Mouse (Mus musculus): Measurements from ENCODE around the gene Nubp1. TPM values are rescaled to one million over a fixed set of nuclear protein-coding genes. Genes with fewer than 3 reads are reported as not detected.

Nubp1 gene
- total RNA-seq, 2 experiments from 2014 or later: 46.8 to 51.6 TPM

GRCm38 (mm10) chr16:10399160-10399559 is 12.6 kb upstream of the Nubp1 start:
- peak; percentile 84 for ATAC-seq (replicated peaks; ENCODE audit: low FRiP score, low TSS enrichment, poor library complexity, severe bottlenecking)

GRCm38 (mm10) chr16:10415976-10416375 is 4.2 kb downstream of the Nubp1 start:
- no peak for ATAC-seq (replicated peaks; ENCODE audit: low FRiP score, low TSS enrichment, poor library complexity, severe bottlenecking)

- no peak for ATAC-seq (replicated peaks; ENCODE audit: low FRiP score, low TSS enrichment, poor library complexity, severe bottlenecking)
These were observed 5.1 kb downstream of the Nubp1 start for GRCm38 (mm10) chr16:10416866-10417265.

GRCm38 (mm10) chr16:10417723-10418259 is 6.0 kb downstream of the Nubp1 start:
- no peak for ATAC-seq (replicated peaks; ENCODE audit: low FRiP score, low TSS enrichment, poor library complexity, severe bottlenecking)

GRCm38 (mm10) chr16:10420447-10421054 is 8.8 kb downstream of the Nubp1 start:
- ATAC-seq (replicated peaks; ENCODE audit: low FRiP score, low TSS enrichment, poor library complexity, severe bottlenecking): no peak

GRCm38 (mm10) chr16:10431911-10432310 is 20.2 kb downstream of the Nubp1 start:
- ATAC-seq (replicated peaks; ENCODE audit: low FRiP score, low TSS enrichment, poor library complexity, severe bottlenecking): no peak

- ATAC-seq (replicated peaks; ENCODE audit: low FRiP score, low TSS enrichment, poor library complexity, severe bottlenecking): no peak
These were observed 20.6 kb downstream of the Nubp1 start for GRCm38 (mm10) chr16:10432387-10432786.

- no peak for ATAC-seq (replicated peaks; ENCODE audit: low FRiP score, low TSS enrichment, poor library complexity, severe bottlenecking)
These were observed 21.6 kb downstream of the Nubp1 start for GRCm38 (mm10) chr16:10433344-10433743.

- no peak for ATAC-seq (replicated peaks; ENCODE audit: low FRiP score, low TSS enrichment, poor library complexity, severe bottlenecking)
These were observed 24.4 kb downstream of the Nubp1 start for GRCm38 (mm10) chr16:10436166-10436565.

GRCm38 (mm10) chr16:10438055-10438454 is 26.3 kb downstream of the Nubp1 start:
- ATAC-seq (replicated peaks; ENCODE audit: low FRiP score, low TSS enrichment, poor library complexity, severe bottlenecking): no peak

- ATAC-seq (replicated peaks; ENCODE audit: low FRiP score, low TSS enrichment, poor library complexity, severe bottlenecking): no peak
These were observed 29.6 kb downstream of the Nubp1 start for GRCm38 (mm10) chr16:10441328-10441727.

GRCm38 (mm10) chr16:10441761-10442160 is 30.0 kb downstream of the Nubp1 start:
- ATAC-seq (replicated peaks; ENCODE audit: low FRiP score, low TSS enrichment, poor library complexity, severe bottlenecking): no peak

GRCm38 (mm10) chr16:10443723-10444122 is 32.0 kb downstream of the Nubp1 start:
- ATAC-seq (replicated peaks; ENCODE audit: low FRiP score, low TSS enrichment, poor library complexity, severe bottlenecking): no peak

GRCm38 (mm10) chr16:10446573-10447263 is 35.0 kb downstream of the Nubp1 start:
- ATAC-seq (replicated peaks; ENCODE audit: low FRiP score, low TSS enrichment, poor library complexity, severe bottlenecking): no peak

GRCm38 (mm10) chr16:10447264-10447594 is 35.5 kb downstream of the Nubp1 start, which contains the start of gene Tvp23a:
TSS of gene Tvp23a (minus strand) at chr16:10447362.
- no peak for ATAC-seq (replicated peaks; ENCODE audit: low FRiP score, low TSS enrichment, poor library complexity, severe bottlenecking)

- no peak for ATAC-seq (replicated peaks; ENCODE audit: low FRiP score, low TSS enrichment, poor library complexity, severe bottlenecking)
These were observed 36.0 kb downstream of the Nubp1 start for GRCm38 (mm10) chr16:10447781-10448180.

GRCm38 (mm10) chr16:10448931-10449330 is 37.2 kb downstream of the Nubp1 start:
- no peak for ATAC-seq (replicated peaks; ENCODE audit: low FRiP score, low TSS enrichment, poor library complexity, severe bottlenecking)

- ATAC-seq (replicated peaks; ENCODE audit: low FRiP score, low TSS enrichment, poor library complexity, severe bottlenecking): no peak
These were observed 40.2 kb downstream of the Nubp1 start for GRCm38 (mm10) chr16:10451906-10452305.

- peak; percentile 30; the same call in 1 of the 2 replicates for ATAC-seq (replicated peaks; ENCODE audit: low FRiP score, low TSS enrichment, poor library complexity, severe bottlenecking)
These were observed 40.7 kb downstream of the Nubp1 start for GRCm38 (mm10) chr16:10452445-10452896.

- no peak for ATAC-seq (replicated peaks; ENCODE audit: low FRiP score, low TSS enrichment, poor library complexity, severe bottlenecking)
These were observed 42.3 kb downstream of the Nubp1 start for GRCm38 (mm10) chr16:10453872-10454582.

All from megakaryocyte-erythroid progenitor cell, adult 5-6 weeks (primary cell).